Mouse (Mus musculus): ENCODE data around the gene Srsf4.

The Srsf4 gene

GRCm38 (mm10) chr4:131873293-131874168 is at the start of gene Srsf4:
Gene Srsf4 (plus strand): TSS chr4:131873617.
- peak; percentile 90 for DNase-seq (ENCODE audit: low spot score)

- no peak for DNase-seq (ENCODE audit: low spot score)
Measured at GRCm38 (mm10) chr4:131824939-131825338, 48.5 kb upstream of the Srsf4 start.

GRCm38 (mm10) chr4:131825830-131826229 is 47.6 kb upstream of the Srsf4 start:
- DNase-seq (ENCODE audit: low spot score) = no peak

GRCm38 (mm10) chr4:131826905-131827304 is 46.5 kb upstream of the Srsf4 start:
- DNase-seq (ENCODE audit: low spot score) = peak; percentile 71

- no peak for DNase-seq (ENCODE audit: low spot score)
Measured at GRCm38 (mm10) chr4:131829123-131829522, 44.3 kb upstream of the Srsf4 start.

- no peak for DNase-seq (ENCODE audit: low spot score)
Measured at GRCm38 (mm10) chr4:131831546-131832045, 41.8 kb upstream of the Srsf4 start.

GRCm38 (mm10) chr4:131832759-131833407 is 40.5 kb upstream of the Srsf4 start:
- no peak for DNase-seq (ENCODE audit: low spot score)

GRCm38 (mm10) chr4:131833971-131834609 is 39.3 kb upstream of the Srsf4 start:
- DNase-seq (ENCODE audit: low spot score) = no peak

- DNase-seq (ENCODE audit: low spot score) = no peak
Measured at GRCm38 (mm10) chr4:131836351-131836881, 37.0 kb upstream of the Srsf4 start.

- no peak for DNase-seq (ENCODE audit: low spot score)
Measured at GRCm38 (mm10) chr4:131836891-131837491, 36.4 kb upstream of the Srsf4 start.

- DNase-seq (ENCODE audit: low spot score) = peak; percentile 74
Measured at GRCm38 (mm10) chr4:131837872-131838524, 35.4 kb upstream of the Srsf4 start, which contains the start of gene Ptpru. Gene Ptpru (minus strand): TSS chr4:131838288.

GRCm38 (mm10) chr4:131843290-131843743 is 30.1 kb upstream of the Srsf4 start, which contains the start of gene Mecr:
Gene Mecr (plus strand): TSS chr4:131843470.
- peak; percentile 85 for DNase-seq (ENCODE audit: low spot score)

- DNase-seq (ENCODE audit: low spot score) = no peak
Measured at GRCm38 (mm10) chr4:131845991-131846778, 27.2 kb upstream of the Srsf4 start.

- DNase-seq (ENCODE audit: low spot score) = no peak
Measured at GRCm38 (mm10) chr4:131848082-131848481, 25.3 kb upstream of the Srsf4 start.

- peak; percentile 43 for DNase-seq (ENCODE audit: low spot score)
Measured at GRCm38 (mm10) chr4:131849986-131850638, 23.3 kb upstream of the Srsf4 start.

GRCm38 (mm10) chr4:131854950-131855349 is 18.5 kb upstream of the Srsf4 start:
- no peak for DNase-seq (ENCODE audit: low spot score)

GRCm38 (mm10) chr4:131860492-131861340 is 12.7 kb upstream of the Srsf4 start:
- DNase-seq (ENCODE audit: low spot score) = peak; percentile 65

GRCm38 (mm10) chr4:131861341-131861739 is 12.1 kb upstream of the Srsf4 start:
- no peak for DNase-seq (ENCODE audit: low spot score)

Data from MN1 (cell line).